Mouse (Mus musculus) liver, embryonic 11.5 days (tissue): ENCODE measurements at regions not wholly inside any gene's neighbourhood (a gene's known extent, or its start where the extent isn't known, plus 50 kb on each side); places are given as distances from the start of the nearest gene placed in this dataset.

ENCODE experiments used
- ATAC-seq: fragments of 200-750 bp; cut with Nextera tagmentation; replicated peaks from 2 replicates; pipeline ENCODE4 v1.8.0; 2017; ENCODE audit warnings: moderate number of reproducible peaks, mild to moderate bottlenecking, moderate TSS enrichment, moderate library complexity; ENCODE audit not compliant: low FRiP score
- DNase-seq: peaks from one replicate; pipeline ENCODE4 v3.0.0-alpha.2; 2017; ENCODE audit warnings: low spot score
- H3K27ac ChIP-seq: fragments of 300-500 bp; sonication (generic); 2 replicates; pipeline ENCODE4 v1.5.1; 2014; ENCODE audit warnings: mild to moderate bottlenecking, low read depth, low read length, control low read depth
- H3K27me3 ChIP-seq: fragments of 300-500 bp; sonication (generic); replicated peaks from 2 replicates; pipeline ENCODE4 v1.6.1; 2014; ENCODE audit warnings: low read length, mixed read lengths; ENCODE audit not compliant: control insufficient read depth, insufficient read depth
- H3K36me3 ChIP-seq: fragments of 300-500 bp; sonication (generic); 2 replicates; pipeline ENCODE4 v1.6.1; 2014; ENCODE audit warnings: mild to moderate bottlenecking, low read length, moderate library complexity, mixed read lengths; ENCODE audit not compliant: control insufficient read depth, insufficient read depth
- H3K4me1 ChIP-seq: fragments of 300-500 bp; sonication (generic); replicated peaks from 2 replicates; pipeline ENCODE4 v1.6.1; 2014; ENCODE audit warnings: low read length, mixed read lengths; ENCODE audit not compliant: control insufficient read depth, insufficient read depth
- H3K4me2 ChIP-seq: fragments of 300-500 bp; sonication (generic); 2 replicates; pipeline ENCODE4 v1.6.1; 2014; ENCODE audit warnings: mild to moderate bottlenecking, control low read depth, moderate library complexity
- H3K4me3 ChIP-seq: fragments of 300-500 bp; sonication (generic); 2 replicates; pipeline ENCODE4 v1.5.1; 2014; ENCODE audit warnings: low read depth, low read length, control low read depth
- H3K9ac ChIP-seq: fragments of 300-500 bp; sonication (generic); 2 replicates; pipeline ENCODE4 v1.6.1; 2014; ENCODE audit warnings: low read depth, low read length, control low read depth
- H3K9me3 ChIP-seq: fragments of 300-500 bp; sonication (generic); 2 replicates; pipeline ENCODE4 v1.6.1; 2016; ENCODE audit warnings: low read length, inconsistent platforms, mixed read lengths; ENCODE audit not compliant: control insufficient read depth
- WGBS: fragments of 180-500 bp; shearing (Covaris S2); extraction: QIAGEN DNeasy Blood & Tissue Kit; methylation state at CpG from one replicate; pipeline ENCODE4 v1.1.7; 2014; 5-methylcytosine and 5-hydroxymethylcytosine counted together

GRCm38 (mm10) chr15:62145643-62146285 is 1223.0 kb upstream of the A1bg start:
- Histone ChIP-seq H3K4me1 (peaks cover 35% of the 10 kb centered on the region), H3K27ac (no peak overlapping the region), H3K4me2 (no peak overlapping the region), H3K9ac (no peak overlapping the region), H3K4me3 (no peak overlapping the region), H3K27me3 (no peaks in the 10 kb centered on the region), H3K36me3 (no peaks in the 10 kb centered on the region), H3K9me3 (no peaks in the 10 kb centered on the region)
- 80% methylated on average over 4 of the region's 4 CpGs for WGBS
- ATAC-seq = no peak
- no peak for DNase-seq

GRCm38 (mm10) chr15:62144776-62145564 is 1222.2 kb upstream of the A1bg start:
- H3K27ac ChIP-seq = no peak overlapping the region
- no peaks in the 10 kb centered on the region for H3K27me3 ChIP-seq
- no peaks in the 10 kb centered on the region for H3K36me3 ChIP-seq
- H3K4me1 ChIP-seq = peaks cover 31% of the 10 kb centered on the region
- no peak overlapping the region for H3K4me3 ChIP-seq
- DNase-seq = no peak
- H3K4me2 ChIP-seq = no peak overlapping the region
- 83% methylated on average over 10 of the region's 10 CpGs for WGBS
- H3K9ac ChIP-seq = no peak overlapping the region
- no peaks in the 10 kb centered on the region for H3K9me3 ChIP-seq
- no peak for ATAC-seq

GRCm38 (mm10) chr15:62139859-62140258 is 1217.0 kb upstream of the A1bg start:
- Histone ChIP-seq H3K9ac (no peak overlapping the region), H3K4me1 (peaks cover 10% of the 10 kb centered on the region; the same call in 1 of the 2 replicates), H3K4me2 (no peak overlapping the region), H3K9me3 (no peaks in the 10 kb centered on the region), H3K36me3 (no peaks in the 10 kb centered on the region; the same call in 1 of the 2 replicates), H3K27me3 (no peaks in the 10 kb centered on the region), H3K27ac (no peak overlapping the region), H3K4me3 (no peak overlapping the region)
- DNase-seq = no peak
- WGBS = 83% methylated on average over 4 of the region's 4 CpGs
- ATAC-seq = no peak

DNA sequence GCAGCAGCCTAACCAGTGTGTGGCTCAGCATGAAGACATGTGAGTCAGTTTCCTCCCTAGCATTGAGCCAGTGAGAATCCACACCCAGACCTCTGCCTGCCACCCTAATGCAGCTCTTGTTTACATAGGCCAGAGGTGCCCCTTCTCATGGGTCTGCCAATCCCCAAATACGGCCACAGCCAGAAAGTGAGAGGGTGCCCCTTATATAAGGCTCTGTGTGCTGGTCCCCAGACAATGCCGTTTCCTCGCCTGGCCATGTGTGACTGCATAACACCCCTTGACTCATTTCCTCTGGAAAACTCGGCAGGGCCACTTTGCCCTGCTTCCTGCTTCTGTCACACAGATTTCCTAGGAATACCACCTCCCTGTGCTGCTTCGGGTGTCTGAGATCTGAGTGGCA is 1216.4 kb upstream of the A1bg start:
- Histone ChIP-seq H3K4me1 (peaks cover 12% of the 10 kb centered on the region), H3K36me3 (no peaks in the 10 kb centered on the region; the same call in 1 of the 2 replicates), H3K4me3 (no peak overlapping the region), H3K9ac (no peak overlapping the region), H3K9me3 (no peaks in the 10 kb centered on the region), H3K27ac (0 out of 2 replicates have a peak overlapping the region, but pooled peaks have one; percentile 15), H3K27me3 (no peaks in the 10 kb centered on the region), H3K4me2 (no peak overlapping the region)
- WGBS = 65% methylated on average over 5 of the region's 5 CpGs
- no peak for ATAC-seq
- no peak for DNase-seq

GRCm38 (mm10) chr15:62138701-62139100 is 1215.9 kb upstream of the A1bg start:
- H3K27ac ChIP-seq = 0 out of 2 replicates have a peak overlapping the region, but pooled peaks have one; percentile 15
- no peaks in the 10 kb centered on the region for H3K27me3 ChIP-seq
- ATAC-seq = no peak
- WGBS = 80% methylated on average over 6 of the region's 6 CpGs
- H3K4me2 ChIP-seq = no peak overlapping the region
- H3K4me3 ChIP-seq = no peak overlapping the region
- no peaks in the 10 kb centered on the region; the same call in 1 of the 2 replicates for H3K36me3 ChIP-seq
- no peak for DNase-seq
- peaks cover 15% of the 10 kb centered on the region for H3K4me1 ChIP-seq
- H3K9me3 ChIP-seq = no peaks in the 10 kb centered on the region
- no peak overlapping the region for H3K9ac ChIP-seq

GRCm38 (mm10) chr15:62136932-62137594 is 1214.3 kb upstream of the A1bg start:
- no peaks in the 10 kb centered on the region for H3K27me3 ChIP-seq
- no peak overlapping the region for H3K4me2 ChIP-seq
- ATAC-seq = peak; percentile 46; the same call in 1 of the 2 replicates
- 76% methylated on average over 14 of the region's 14 CpGs for WGBS
- no peaks in the 10 kb centered on the region; the same call in 1 of the 2 replicates for H3K36me3 ChIP-seq
- no peak overlapping the region for H3K4me3 ChIP-seq
- no peak for DNase-seq
- H3K27ac ChIP-seq = no peak overlapping the region
- H3K9me3 ChIP-seq = no peaks in the 10 kb centered on the region
- no peak overlapping the region for H3K9ac ChIP-seq
- H3K4me1 ChIP-seq = peaks cover 24% of the 10 kb centered on the region

GRCm38 (mm10) chr15:62134835-62135234 is 1212.0 kb upstream of the A1bg start:
- DNase-seq (no peak), ATAC-seq (no peak)
- H3K36me3 ChIP-seq = no peaks in the 10 kb centered on the region; the same call in 1 of the 2 replicates
- no peak overlapping the region for H3K9ac ChIP-seq
- 77% methylated on average over 8 of the region's 8 CpGs for WGBS
- H3K27me3 ChIP-seq = no peaks in the 10 kb centered on the region
- H3K4me2 ChIP-seq = no peak overlapping the region
- H3K4me3 ChIP-seq = no peak overlapping the region
- peaks cover 28% of the 10 kb centered on the region for H3K4me1 ChIP-seq
- no peaks in the 10 kb centered on the region for H3K9me3 ChIP-seq
- H3K27ac ChIP-seq = no peak overlapping the region

DNA sequence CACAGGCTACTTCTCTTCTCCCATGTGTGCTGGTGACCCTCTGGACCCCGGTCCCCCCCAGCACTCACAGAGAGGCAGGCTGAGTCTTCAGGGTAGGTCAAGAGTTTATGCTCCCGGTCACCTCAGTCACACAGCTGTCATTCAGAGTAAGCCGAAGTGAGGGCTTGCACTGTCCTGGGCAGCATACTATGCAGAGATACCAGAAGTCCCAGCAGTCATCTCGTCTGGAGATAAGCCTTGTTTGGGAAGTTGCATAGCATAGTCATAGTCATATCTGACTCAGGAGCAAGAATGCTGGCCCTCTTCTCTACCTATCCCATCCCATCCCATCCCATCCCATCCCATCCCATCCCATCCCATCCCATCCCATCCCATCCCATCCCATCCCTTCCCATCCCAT is 1211.5 kb upstream of the A1bg start:
- H3K9me3 ChIP-seq = no peaks in the 10 kb centered on the region
- no peak for DNase-seq
- no peak overlapping the region for H3K4me2 ChIP-seq
- peak; percentile 72 for ATAC-seq
- H3K4me3 ChIP-seq = no peak overlapping the region
- H3K36me3 ChIP-seq = no peaks in the 10 kb centered on the region; the same call in 1 of the 2 replicates
- no peaks in the 10 kb centered on the region for H3K27me3 ChIP-seq
- H3K4me1 ChIP-seq = peaks cover 28% of the 10 kb centered on the region
- no peak overlapping the region for H3K27ac ChIP-seq
- WGBS = 52% methylated on average over 4 of the region's 4 CpGs
- no peak overlapping the region for H3K9ac ChIP-seq
